Mouse (Mus musculus) small intestine, adult 2 months (tissue): Measurements from ENCODE around the gene Sipa1l2. TPM values are rescaled to one million over a fixed set of nuclear protein-coding genes. Genes with fewer than 3 reads are reported as not detected.

Source experiments
- H3K27ac ChIP-seq: fragments of 200-500 bp; 2 replicates; pipeline ENCODE4 v1.5.1; 2012; ENCODE audit warnings: low read depth, low read length, control low read depth, inconsistent platforms; ENCODE audit not compliant: insufficient read depth
- H3K27me3 ChIP-seq: fragments of 200-500 bp; 2 replicates; pipeline ENCODE4 v1.6.1; 2012; ENCODE audit warnings: mild to moderate bottlenecking, moderate library complexity, low read length, inconsistent platforms; ENCODE audit not compliant: control insufficient read depth, insufficient read depth
- H3K36me3 ChIP-seq: fragments of 200-500 bp; 2 replicates; pipeline ENCODE4 v1.6.1; 2012; ENCODE audit warnings: mild to moderate bottlenecking, low read length, control low read depth, inconsistent platforms; ENCODE audit not compliant: control insufficient read depth, insufficient read depth
- H3K4me1 ChIP-seq: fragments of 200-500 bp; 2 replicates; pipeline ENCODE4 v1.6.1; 2012; ENCODE audit warnings: low read length, inconsistent platforms, mixed read lengths; ENCODE audit not compliant: control insufficient read depth, insufficient read depth, insufficient read length
- H3K4me3 ChIP-seq: fragments of 200-500 bp; 2 replicates; pipeline ENCODE4 v1.5.1; 2012; ENCODE audit warnings: low read depth, mild to moderate bottlenecking, control low read depth, inconsistent platforms, low read length, moderate library complexity
- CTCF ChIP-seq: fragments of 200-500 bp; IDR thresholded peaks from 2 replicates; pipeline ENCODE4 v1.5.1; 2012; ENCODE audit warnings: low read depth, mild to moderate bottlenecking, control low read depth, inconsistent platforms, low read length, moderate library complexity, mixed read lengths; ENCODE audit not compliant: insufficient replicate concordance, insufficient read length; ENCODE audit errors: extremely low read depth
- POLR2A ChIP-seq: fragments of 200-500 bp; IDR thresholded peaks from 2 replicates; pipeline ENCODE4 v1.6.1; 2012; ENCODE audit warnings: low read depth, mild to moderate bottlenecking, control low read depth, inconsistent platforms, low read length, moderate library complexity
- WGBS: fragments of 180-500 bp; shearing (Covaris S2); methylation state at CpG from one replicate; pipeline ENCODE4 v1.1.7; 2018; 5-methylcytosine and 5-hydroxymethylcytosine counted together
- polyA plus RNA-seq: library from polyadenylated mRNA; depleted of rRNA; stranded (reverse); fragments of >200 nt; gene quantifications from 2 replicates; pipeline ENCODE4 v1.2.3, GENCODE M21; 2012

Gene Sipa1l2
- polyA plus RNA-seq, 1 experiment = 9.7 TPM

DNA sequence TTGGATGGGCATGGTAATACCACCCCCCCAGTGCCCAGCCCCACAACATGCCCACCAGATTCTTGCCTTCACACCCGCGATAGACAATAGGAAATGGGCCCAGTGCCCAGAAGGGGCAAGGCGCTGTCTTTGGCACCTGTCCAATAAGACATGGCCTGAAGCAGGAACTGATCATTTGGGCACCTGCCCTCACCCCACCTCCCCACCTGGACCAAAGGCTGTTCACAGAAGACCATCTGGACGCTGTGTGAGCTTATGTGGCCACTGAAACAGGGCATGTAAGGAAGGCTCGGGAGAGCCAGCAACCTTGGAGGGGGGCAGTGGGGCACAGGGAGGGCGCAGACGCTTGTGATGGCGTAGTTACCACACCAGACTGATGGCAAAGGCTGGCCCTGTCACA is 174.6 kb downstream of the Sipa1l2 start:
- H3K27me3 ChIP-seq = no peaks in the 10 kb centered on the region
- WGBS = 36% methylated on average over 8 of the region's 8 CpGs
- H3K4me3 ChIP-seq = no peak overlapping the region
- H3K36me3 ChIP-seq = no peaks in the 10 kb centered on the region
- H3K27ac ChIP-seq = no peak overlapping the region
- H3K4me1 ChIP-seq = peaks cover 4% of the 10 kb centered on the region
- no peak for TF ChIP-seq CTCF
- no peak for TF ChIP-seq POLR2A

DNA sequence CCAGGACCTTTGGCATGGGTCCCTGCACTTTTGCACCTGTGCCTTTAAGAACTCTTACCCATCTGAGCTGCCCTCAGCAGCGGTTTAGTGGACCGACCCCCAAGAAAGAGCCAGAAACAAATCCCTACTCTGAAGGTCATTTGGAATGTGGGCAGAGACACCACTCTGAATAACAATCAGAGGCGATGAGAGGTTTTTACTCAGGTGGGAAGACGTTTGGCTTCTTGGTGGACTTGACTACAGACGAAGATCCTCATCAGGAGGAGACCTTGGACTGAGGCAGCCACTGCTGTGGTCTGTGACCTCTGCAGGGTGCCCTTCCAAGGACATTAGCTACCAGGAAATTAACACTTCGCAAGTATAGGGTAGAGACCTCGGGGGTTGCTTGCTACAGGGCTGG is 177.9 kb downstream of the Sipa1l2 start:
- Histone ChIP-seq H3K27me3 (no peaks in the 10 kb centered on the region), H3K4me1 (peaks cover 4% of the 10 kb centered on the region), H3K36me3 (no peaks in the 10 kb centered on the region), H3K4me3 (no peak overlapping the region), H3K27ac (no peak overlapping the region)
- 64% methylated on average over 7 of the region's 7 CpGs for WGBS
- no peak for TF ChIP-seq CTCF
- no peak for TF ChIP-seq POLR2A

DNA sequence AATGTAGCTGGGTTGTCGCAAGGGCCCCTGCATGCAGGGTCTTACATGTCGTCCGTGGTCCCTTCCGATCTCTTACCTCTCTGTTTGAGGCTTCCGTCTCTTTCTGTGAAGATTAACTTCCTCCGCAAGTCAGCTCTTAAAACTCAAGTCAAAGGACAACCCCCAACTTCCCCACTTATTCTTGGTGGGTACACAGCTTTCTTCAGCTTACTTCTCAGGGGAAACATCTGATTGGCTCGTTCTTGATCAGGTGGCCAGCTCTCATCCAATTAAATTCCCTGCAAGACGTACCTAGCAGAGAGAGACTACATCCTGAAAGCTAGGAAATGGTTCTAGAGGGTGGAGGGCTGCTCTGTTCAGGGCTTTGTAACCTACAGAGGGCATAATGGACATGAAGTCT is 178.3 kb downstream of the Sipa1l2 start:
- no peak for TF ChIP-seq CTCF
- no peak for TF ChIP-seq POLR2A
- H3K27ac ChIP-seq = no peak overlapping the region
- H3K4me1 ChIP-seq = peaks cover 4% of the 10 kb centered on the region
- peak overlapping the region; percentile 24; the same call in 1 of the 2 replicates for H3K4me3 ChIP-seq
- H3K36me3 ChIP-seq = no peaks in the 10 kb centered on the region
- H3K27me3 ChIP-seq = no peaks in the 10 kb centered on the region
- 72% methylated on average over 8 of the region's 8 CpGs for WGBS

DNA sequence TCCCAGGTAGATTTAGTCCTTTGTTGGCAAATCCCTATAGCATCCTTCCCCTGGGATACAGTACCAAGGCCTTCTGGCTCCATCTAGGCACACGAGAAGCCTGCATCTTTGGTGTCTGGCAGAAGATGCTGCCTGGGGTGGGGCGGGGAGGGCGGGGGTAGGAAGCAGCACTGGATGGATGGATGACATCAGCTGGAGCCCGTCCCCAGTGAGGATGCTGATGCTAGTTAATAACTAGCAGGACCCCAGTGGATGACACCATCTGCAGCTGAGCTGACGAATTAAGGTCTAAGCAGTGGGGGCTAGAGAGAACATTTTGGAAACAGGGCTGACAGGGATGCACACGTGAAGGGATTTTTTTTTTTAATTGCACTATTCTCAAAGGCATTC is 179.1 kb downstream of the Sipa1l2 start:
- Histone ChIP-seq H3K27ac (no peak overlapping the region), H3K36me3 (no peaks in the 10 kb centered on the region), H3K27me3 (no peaks in the 10 kb centered on the region), H3K4me3 (no peak overlapping the region), H3K4me1 (peaks cover 4% of the 10 kb centered on the region)
- TF ChIP-seq POLR2A = no peak
- TF ChIP-seq CTCF = no peak
- 72% methylated on average over 6 of the region's 6 CpGs for WGBS

DNA sequence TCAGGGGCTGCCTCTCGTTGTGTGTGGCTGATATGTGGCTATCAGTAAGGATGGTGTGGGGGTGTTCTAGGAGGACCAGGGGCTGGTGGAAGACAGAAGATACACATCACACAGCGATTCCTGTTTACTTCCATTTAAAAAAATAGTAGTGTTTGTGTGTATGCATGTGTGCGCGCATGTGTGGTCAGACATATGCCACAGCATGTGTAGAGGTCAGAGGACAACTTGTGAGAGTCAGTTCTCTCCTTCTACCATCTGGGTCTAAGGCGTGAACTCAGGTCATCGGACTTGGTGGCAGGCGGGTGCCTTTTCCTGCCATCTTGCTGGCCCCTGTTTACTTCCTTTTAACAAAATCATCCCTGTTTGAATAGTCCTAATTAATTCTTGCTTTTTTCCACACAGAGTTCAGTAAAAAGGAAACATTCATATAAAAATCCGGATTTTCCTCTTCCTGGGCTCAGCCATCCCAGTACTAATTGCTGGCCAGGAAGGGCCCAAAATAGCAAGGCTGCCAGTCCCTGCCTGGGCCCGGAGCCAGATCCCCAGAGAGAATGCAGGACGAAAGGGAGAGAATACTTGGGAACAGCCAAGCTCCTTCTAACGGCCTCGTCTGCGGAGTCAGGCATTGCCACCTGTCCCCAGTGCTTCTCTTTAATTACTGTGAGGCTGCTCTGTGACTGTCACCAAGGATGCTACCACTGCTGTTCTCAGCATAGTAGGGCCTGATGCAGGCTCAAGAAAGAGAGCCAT is 179.7 kb downstream of the Sipa1l2 start:
- no peak for TF ChIP-seq POLR2A
- no peak for TF ChIP-seq CTCF
- no peaks in the 10 kb centered on the region for H3K36me3 ChIP-seq
- H3K4me3 ChIP-seq = no peak overlapping the region
- peaks cover under 1% of the 10 kb centered on the region; the same call in 1 of the 2 replicates for H3K4me1 ChIP-seq
- H3K27me3 ChIP-seq = no peaks in the 10 kb centered on the region
- H3K27ac ChIP-seq = no peak overlapping the region; the same call in 1 of the 2 replicates
- 62% methylated on average over 13 of the region's 13 CpGs for WGBS

- 65% methylated on average over 5 of the region's 5 CpGs for WGBS
- H3K4me1 ChIP-seq = no peaks in the 10 kb centered on the region
- no peak for TF ChIP-seq POLR2A
- TF ChIP-seq CTCF = no peak
- H3K27ac ChIP-seq = no peak overlapping the region
- no peaks in the 10 kb centered on the region for H3K36me3 ChIP-seq
- no peak overlapping the region for H3K4me3 ChIP-seq
- no peaks in the 10 kb centered on the region for H3K27me3 ChIP-seq
Measured at GRCm38 (mm10) chr8:125389280-125389679, 180.3 kb downstream of the Sipa1l2 start.

GRCm38 (mm10) chr8:125388404-125389180 is 181.0 kb downstream of the Sipa1l2 start:
- no peak overlapping the region for H3K4me3 ChIP-seq
- H3K27me3 ChIP-seq = no peaks in the 10 kb centered on the region
- no peaks in the 10 kb centered on the region for H3K4me1 ChIP-seq
- no peak overlapping the region for H3K27ac ChIP-seq
- WGBS = 57% methylated on average over 13 of the region's 13 CpGs
- no peaks in the 10 kb centered on the region for H3K36me3 ChIP-seq
- no peak for TF ChIP-seq POLR2A
- TF ChIP-seq CTCF = no peak
